Mouse (Mus musculus): ENCODE measurements around the gene Gm8265. TPM values are rescaled to one million over a fixed set of nuclear protein-coding genes. Genes with fewer than 3 reads are reported as not detected.

Gene Gm8265
- not detected in 2 replicates for polyA plus RNA-seq (2021; fragmentation: Nextera tagmentation)
- long read RNA-seq, experiment 1: 0 reads
- long read RNA-seq, experiment 2: 0 reads

DNA sequence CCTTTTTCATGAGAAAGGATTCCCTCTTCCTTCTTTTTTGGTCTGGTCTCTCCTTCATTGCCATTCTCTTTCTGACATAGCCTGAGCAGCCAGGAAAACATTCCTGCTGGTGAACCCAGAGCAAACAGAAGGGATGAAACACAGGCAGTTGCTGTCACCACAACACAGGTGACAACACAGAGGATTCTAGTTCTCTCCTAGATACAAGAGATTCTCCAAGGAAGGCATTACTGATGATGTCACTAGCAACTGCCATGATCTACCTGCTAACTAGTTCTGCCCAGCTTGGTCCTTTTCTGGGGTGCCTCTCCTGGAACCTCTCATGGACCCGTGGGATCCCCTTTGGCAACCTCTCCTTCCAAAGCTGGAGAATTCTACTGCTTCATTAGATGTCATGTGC is at the start of gene Gm8265:
TSS of gene Gm8265 (minus strand) at position 101 of the 400 bp plus-strand sequence.

Other genes starting within 250 kb of the Gm8265 start
- not detected in 2 replicates for gene Gm3500, start 244.0 kb downstream of the Gm8265 start, polyA plus RNA-seq (2021; fragmentation: Nextera tagmentation)
- 0.26 and 0.49 TPM in 2 replicates for gene Gm3194, start 177.6 kb downstream of the Gm8265 start, polyA plus RNA-seq (2021; fragmentation: Nextera tagmentation)
- not detected in 2 replicates for gene Gm8246, start 155.2 kb downstream of the Gm8265 start, polyA plus RNA-seq (2021; fragmentation: Nextera tagmentation)
- gene Gm3187, start 148.8 kb downstream of the Gm8265 start, polyA plus RNA-seq (2021; fragmentation: Nextera tagmentation): not detected in 2 replicates
- gene Gm3488, start 131.4 kb downstream of the Gm8265 start, polyA plus RNA-seq (2021; fragmentation: Nextera tagmentation): 0.79 and 1.3 TPM in 2 replicates
- gene Gm3532, start 94.5 kb downstream of the Gm8265 start, polyA plus RNA-seq (2021; fragmentation: Nextera tagmentation): not detected in 2 replicates
- not detected in 2 replicates for gene Gm9603, start 54.4 kb upstream of the Gm8265 start, polyA plus RNA-seq (2021; fragmentation: Nextera tagmentation)
- gene Gm3373, start 108.5 kb upstream of the Gm8265 start, polyA plus RNA-seq (2021; fragmentation: Nextera tagmentation): 0.10 and 0.20 TPM in 2 replicates
- gene Gm3383, start 175.0 kb upstream of the Gm8265 start, polyA plus RNA-seq (2021; fragmentation: Nextera tagmentation): 0.41 and 1.2 TPM in 2 replicates
- not detected in 2 replicates for gene Gm3424, start 197.3 kb upstream of the Gm8265 start, polyA plus RNA-seq (2021; fragmentation: Nextera tagmentation)
- 0.15 and 0.31 TPM in 2 replicates for gene Gm8237, start 247.4 kb upstream of the Gm8265 start, polyA plus RNA-seq (2021; fragmentation: Nextera tagmentation)

Data from left cerebral cortex, adult 6 months (tissue).